Mouse (Mus musculus): ENCODE measurements around the gene Nedd9.
A peak's percentile ranks its signal among the peaks of the same experiment; 100 is the strongest.

Nedd9 gene

GRCm38 (mm10) chr13:41486606-41487408 is at the start of gene Nedd9:
TSS of gene Nedd9 (minus strand) at chr13:41487362.
- no peak for DNase-seq (ENCODE audit: inconsistent ontology term)

- DNase-seq (ENCODE audit: inconsistent ontology term), result peak; percentile 60
Observed at GRCm38 (mm10) chr13:41532625-41533024, 45.5 kb upstream of the Nedd9 start.

GRCm38 (mm10) chr13:41530326-41530725 is 43.2 kb upstream of the Nedd9 start:
- no peak for DNase-seq (ENCODE audit: inconsistent ontology term)

- no peak for DNase-seq (ENCODE audit: inconsistent ontology term)
Observed at GRCm38 (mm10) chr13:41524208-41524607, 37.0 kb upstream of the Nedd9 start.

GRCm38 (mm10) chr13:41521296-41521695 is 34.1 kb upstream of the Nedd9 start:
- DNase-seq (ENCODE audit: inconsistent ontology term), result no peak

GRCm38 (mm10) chr13:41520549-41521161 is 33.5 kb upstream of the Nedd9 start:
- DNase-seq (ENCODE audit: inconsistent ontology term), result peak; percentile 68

- DNase-seq (ENCODE audit: inconsistent ontology term), result no peak
Observed at GRCm38 (mm10) chr13:41519792-41520191, 32.6 kb upstream of the Nedd9 start.

- no peak for DNase-seq (ENCODE audit: inconsistent ontology term)
Observed at GRCm38 (mm10) chr13:41517193-41517592, 30.0 kb upstream of the Nedd9 start.

GRCm38 (mm10) chr13:41515749-41516148 is 28.6 kb upstream of the Nedd9 start:
- no peak for DNase-seq (ENCODE audit: inconsistent ontology term)

GRCm38 (mm10) chr13:41514918-41515317 is 27.8 kb upstream of the Nedd9 start:
- DNase-seq (ENCODE audit: inconsistent ontology term), result no peak

GRCm38 (mm10) chr13:41513456-41513855 is 26.3 kb upstream of the Nedd9 start:
- no peak for DNase-seq (ENCODE audit: inconsistent ontology term)

GRCm38 (mm10) chr13:41512243-41512642 is 25.1 kb upstream of the Nedd9 start:
- DNase-seq (ENCODE audit: inconsistent ontology term), result no peak

- DNase-seq (ENCODE audit: inconsistent ontology term), result peak; percentile 86
Observed at GRCm38 (mm10) chr13:41510631-41511419, 23.7 kb upstream of the Nedd9 start.

GRCm38 (mm10) chr13:41505594-41505993 is 18.4 kb upstream of the Nedd9 start:
- DNase-seq (ENCODE audit: inconsistent ontology term), result no peak

- DNase-seq (ENCODE audit: inconsistent ontology term), result no peak
Observed at GRCm38 (mm10) chr13:41504997-41505396, 17.8 kb upstream of the Nedd9 start.

GRCm38 (mm10) chr13:41504448-41504847 is 17.3 kb upstream of the Nedd9 start:
- no peak for DNase-seq (ENCODE audit: inconsistent ontology term)

- DNase-seq (ENCODE audit: inconsistent ontology term), result no peak
Observed at GRCm38 (mm10) chr13:41502917-41503301, 15.7 kb upstream of the Nedd9 start.

GRCm38 (mm10) chr13:41502136-41502916 is 15.2 kb upstream of the Nedd9 start:
- no peak for DNase-seq (ENCODE audit: inconsistent ontology term)

- DNase-seq (ENCODE audit: inconsistent ontology term), result no peak
Observed at GRCm38 (mm10) chr13:41500793-41501192, 13.6 kb upstream of the Nedd9 start.

- peak; percentile 16 for DNase-seq (ENCODE audit: inconsistent ontology term)
Observed at GRCm38 (mm10) chr13:41498611-41499121, 11.5 kb upstream of the Nedd9 start.

GRCm38 (mm10) chr13:41494681-41495080 is 7.5 kb upstream of the Nedd9 start:
- peak; percentile 73 for DNase-seq (ENCODE audit: inconsistent ontology term)

Measured in Muller cell, postnatal 12 days (primary cell).